Mouse (Mus musculus): Measurements from ENCODE around the gene Insm2.

DNA sequence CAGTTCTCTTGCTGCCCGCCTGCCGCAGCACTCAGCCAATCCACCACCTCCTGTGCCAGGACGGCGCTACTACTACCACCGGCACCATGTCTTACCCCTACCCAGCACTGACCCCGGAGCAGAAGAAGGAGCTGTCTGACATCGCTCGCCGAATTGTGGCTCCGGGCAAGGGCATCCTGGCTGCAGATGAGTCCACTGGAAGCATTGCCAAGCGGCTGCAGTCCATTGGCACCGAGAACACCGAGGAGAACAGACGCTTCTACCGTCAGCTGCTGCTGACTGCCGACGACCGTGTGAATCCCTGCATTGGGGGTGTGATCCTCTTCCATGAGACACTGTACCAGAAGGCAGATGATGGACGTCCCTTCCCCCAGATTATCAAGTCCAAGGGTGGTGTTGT lies 34.0 kb upstream of the Insm2 start, which contains the start of gene Aldoart2:
- no peak for TF ChIP-seq GATA1 (IDR thresholded peaks at IDR 0.05; ENCODE audit: borderline replicate concordance, low read length)
- TF ChIP-seq FLI1 (IDR thresholded peaks at IDR 0.05; ENCODE audit: low read length) = no peak
